Mouse (Mus musculus): ENCODE data around the gene Zfp352. TPM values are rescaled to one million over a fixed set of nuclear protein-coding genes. Genes with fewer than 3 reads are reported as not detected.

The Zfp352 gene
- not detected in 4 replicates for total RNA-seq (2023)

GRCm38 (mm10) chr4:90218520-90218919 lies at the start of gene Zfp352:
Gene Zfp352, plus strand, starts transcription at chr4:90218820.

All from B cell, adult 62 days (primary cell).